20 mouse cellular contexts compared by ENCODE assay signal in the genomic region with DNA sequence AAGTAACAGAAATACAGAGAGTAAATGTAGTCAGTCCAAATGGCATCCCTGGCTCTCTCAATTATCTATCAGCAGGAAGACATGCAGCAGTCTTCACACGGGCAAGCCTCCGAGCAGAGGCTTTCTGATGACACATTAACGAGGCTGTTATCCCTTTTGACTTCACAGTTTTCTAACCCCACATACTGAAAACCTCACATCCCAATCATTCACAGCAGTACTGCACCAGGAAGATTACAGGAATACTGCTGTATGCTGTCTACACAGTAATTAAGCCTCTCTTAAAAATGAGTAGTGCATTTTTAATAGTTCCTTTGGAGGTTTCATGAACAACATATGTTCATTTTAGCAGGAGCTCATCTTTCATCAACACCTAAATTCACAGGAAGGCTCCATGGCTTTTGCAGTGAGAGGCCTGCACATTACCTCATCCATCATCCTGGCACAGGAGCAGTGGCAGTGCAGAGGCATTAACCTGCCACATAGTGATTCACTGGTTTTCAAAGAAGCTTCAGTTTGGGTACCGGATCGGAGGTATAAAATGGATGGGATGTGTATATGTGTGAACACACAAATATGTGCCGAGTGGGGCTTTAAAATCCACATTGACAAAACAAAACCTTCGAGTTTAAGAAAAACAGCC.
DNase-seq lines count a peak whose midpoint lies in the region; ATAC-seq lines count a peak whose summit lies in the region.
"Had no signal": no experiment of that assay in that cellular context is flagged by ENCODE, and none has a peak within 500 bp of the region (broad histone marks: within the 10 kb centered on the region; RNA-seq: fewer than 3 reads in every experiment).

No protein-coding gene starts in this region.

- H3K4me2 ChIP-seq in hindbrain, embryonic 11.5 days (replicated peaks; ENCODE audit: low read depth, low read length): no peak overlapping the region
- H3K4me2 ChIP-seq in hindbrain, embryonic 13.5 days: no peak overlapping the region
- H3K4me2 ChIP-seq in neural tube, embryonic 12.5 days (replicated peaks): no peak overlapping the region
- no peak overlapping the region for H3K4me2 ChIP-seq in intestine, embryonic 15.5 days (replicated peaks)
- H3K4me2 ChIP-seq: embryonic facial prominence, embryonic 15.5 days; stomach, embryonic 15.5 days had no signal

- no peaks in the 10 kb centered on the region for H3K27me3 ChIP-seq in hindbrain, embryonic 11.5 days (ENCODE audit: control insufficient read depth, insufficient read depth, low read length)
- H3K27me3 ChIP-seq in hindbrain, embryonic 10.5 days (ENCODE audit: insufficient read depth, poor library complexity, severe bottlenecking): no peaks in the 10 kb centered on the region
- no peaks in the 10 kb centered on the region for H3K27me3 ChIP-seq in hindbrain, embryonic 13.5 days
- H3K27me3 ChIP-seq in neural tube, embryonic 12.5 days (replicated peaks): no peaks in the 10 kb centered on the region
- H3K27me3 ChIP-seq in intestine, embryonic 15.5 days (replicated peaks): no peaks in the 10 kb centered on the region
- H3K27me3 ChIP-seq: embryonic facial prominence, embryonic 15.5 days; megakaryocyte, embryonic 14.5 days; stomach, embryonic 15.5 days had no signal

- peak; percentile 72 for ATAC-seq in hindbrain, embryonic 11.5 days (ENCODE audit: low FRiP score)
- peak; percentile 88 for ATAC-seq in hindbrain, embryonic 13.5 days (ENCODE audit: low FRiP score)
- peak; percentile 91 for ATAC-seq in neural tube, embryonic 12.5 days (ENCODE audit: low FRiP score, low read depth)
- ATAC-seq in intestine, embryonic 15.5 days: no peak
- ATAC-seq: activated CD4-positive, CD25-positive, alpha-beta regulatory T cell, adult 4 months had no signal

- H3K27ac ChIP-seq in hindbrain, embryonic 11.5 days (ENCODE audit: low read depth, low read length): no peak overlapping the region
- no peak overlapping the region for H3K27ac ChIP-seq in hindbrain, embryonic 10.5 days
- peak overlapping the region; percentile 70 for H3K27ac ChIP-seq in hindbrain, embryonic 13.5 days
- no peak overlapping the region for H3K27ac ChIP-seq in neural tube, embryonic 12.5 days
- H3K27ac ChIP-seq in intestine, embryonic 15.5 days: no peak overlapping the region
- H3K27ac ChIP-seq: embryonic facial prominence, embryonic 15.5 days; limb, embryonic 10.5 days; liver, embryonic 14.5 days; stomach, embryonic 15.5 days had no signal

- DNase-seq in hindbrain, embryonic 11.5 days (ENCODE audit: low spot score): no peak
- no peak for DNase-seq in hindbrain, embryonic 10.5 days (ENCODE audit: low spot score)
- DNase-seq in embryo, embryonic 9.5 days (ENCODE audit: extremely low spot score): peak; percentile 14
- no peak for DNase-seq in urinary bladder, postnatal 4 days (ENCODE audit: low spot score in 2 of 2)
- DNase-seq in thymus, postnatal 36 days: no peak
- DNase-seq: cerebellum, adult 11 months; cerebellum, postnatal 36 days; gastrocnemius, postnatal 36 days; kidney, adult 2 months; lung, postnatal 10 days; thymus, postnatal 25 days had no signal

- 66% methylated on average over 7 of the region's 7 CpGs for WGBS in hindbrain, embryonic 11.5 days
- 76% methylated on average over 7 of the region's 7 CpGs for WGBS in hindbrain, embryonic 10.5 days
- 48% methylated on average over 7 of the region's 7 CpGs for WGBS in hindbrain, embryonic 13.5 days
- WGBS in neural tube, embryonic 12.5 days: 44% methylated on average over 7 of the region's 7 CpGs
- WGBS in intestine, embryonic 15.5 days: 42% methylated on average over 7 of the region's 7 CpGs

- no peak overlapping the region for H3K4me3 ChIP-seq in hindbrain, embryonic 11.5 days (ENCODE audit: low read depth, low read length)
- H3K4me3 ChIP-seq in hindbrain, embryonic 10.5 days: no peak overlapping the region
- no peak overlapping the region for H3K4me3 ChIP-seq in hindbrain, embryonic 13.5 days
- H3K4me3 ChIP-seq in neural tube, embryonic 12.5 days: no peak overlapping the region
- H3K4me3 ChIP-seq in intestine, embryonic 15.5 days (replicated peaks): no peak overlapping the region
- H3K4me3 ChIP-seq: embryonic facial prominence, embryonic 15.5 days; limb, embryonic 10.5 days; megakaryocyte, embryonic 14.5 days; stomach, embryonic 15.5 days had no signal

- H3K4me1 ChIP-seq in hindbrain, embryonic 11.5 days (replicated peaks; ENCODE audit: control insufficient read depth, insufficient read depth, low read length): no peaks in the 10 kb centered on the region
- H3K4me1 ChIP-seq in hindbrain, embryonic 10.5 days (replicated peaks): no peaks in the 10 kb centered on the region
- H3K4me1 ChIP-seq in hindbrain, embryonic 13.5 days (replicated peaks): no peaks in the 10 kb centered on the region
- H3K4me1 ChIP-seq in neural tube, embryonic 12.5 days: no peaks in the 10 kb centered on the region
- H3K4me1 ChIP-seq in intestine, embryonic 15.5 days (replicated peaks): no peaks in the 10 kb centered on the region
- H3K4me1 ChIP-seq: embryonic facial prominence, embryonic 15.5 days; megakaryocyte, embryonic 14.5 days; stomach, embryonic 15.5 days had no signal

- no peak overlapping the region for H3K9ac ChIP-seq in hindbrain, embryonic 11.5 days (ENCODE audit: low read depth, low read length)
- no peak overlapping the region for H3K9ac ChIP-seq in hindbrain, embryonic 13.5 days
- H3K9ac ChIP-seq in neural tube, embryonic 12.5 days: no peak overlapping the region
- no peak overlapping the region for H3K9ac ChIP-seq in intestine, embryonic 15.5 days
- H3K9ac ChIP-seq: embryonic facial prominence, embryonic 15.5 days; liver, embryonic 14.5 days; stomach, embryonic 15.5 days had no signal

- H3K9me3 ChIP-seq in hindbrain, embryonic 11.5 days (ENCODE audit: control insufficient read depth, low read length): no peaks in the 10 kb centered on the region
- no peaks in the 10 kb centered on the region for H3K9me3 ChIP-seq in hindbrain, embryonic 10.5 days
- no peaks in the 10 kb centered on the region for H3K9me3 ChIP-seq in hindbrain, embryonic 13.5 days
- H3K9me3 ChIP-seq in neural tube, embryonic 12.5 days: no peaks in the 10 kb centered on the region
- no peaks in the 10 kb centered on the region for H3K9me3 ChIP-seq in intestine, embryonic 15.5 days
- H3K9me3 ChIP-seq: embryonic facial prominence, embryonic 15.5 days; limb, embryonic 10.5 days; megakaryocyte, embryonic 14.5 days; stomach, embryonic 15.5 days had no signal

- no peaks in the 10 kb centered on the region for H3K36me3 ChIP-seq in hindbrain, embryonic 11.5 days (ENCODE audit: control insufficient read depth, insufficient read depth, low read length)
- H3K36me3 ChIP-seq in hindbrain, embryonic 10.5 days: no peaks in the 10 kb centered on the region
- no peaks in the 10 kb centered on the region for H3K36me3 ChIP-seq in hindbrain, embryonic 13.5 days
- H3K36me3 ChIP-seq in neural tube, embryonic 12.5 days: no peaks in the 10 kb centered on the region
- no peaks in the 10 kb centered on the region for H3K36me3 ChIP-seq in intestine, embryonic 15.5 days
- H3K36me3 ChIP-seq: embryonic facial prominence, embryonic 15.5 days; limb, embryonic 10.5 days; stomach, embryonic 15.5 days had no signal
